Mouse (Mus musculus) left cerebral cortex, postnatal 36 days (tissue): Measurements from ENCODE around the gene Eif2s2. TPM values are rescaled to one million over a fixed set of nuclear protein-coding genes. Genes with fewer than 3 reads are reported as not detected.
"Not testable (repeated sequence)": the region's sequence is repeated elsewhere in the genome, so short reads cannot be mapped to it uniquely, and the experiment has no call there.

Source experiments
- DNase-seq, 2 experiments: peaks; one replicate each; pipeline ENCODE4 v3.0.0; 2021 to 2022; ENCODE audit warnings: low spot score in 2 of 2, mixed read lengths in 1 of 2
- intact Hi-C: fragments of 180-260 bp; cut with DNase I; formaldehyde crosslinking; loops from one replicate; pipeline ENCODE4 v1.15.1; 2025
- total RNA-seq, 2 experiments: library from RNA; stranded (reverse); gene quantifications; 2 replicates each; pipeline ENCODE4 v1.2.3; 2021

Eif2s2 gene
- total RNA-seq, 2 experiments from 2014 or later = 45.5 to 49.9 TPM

DNA sequence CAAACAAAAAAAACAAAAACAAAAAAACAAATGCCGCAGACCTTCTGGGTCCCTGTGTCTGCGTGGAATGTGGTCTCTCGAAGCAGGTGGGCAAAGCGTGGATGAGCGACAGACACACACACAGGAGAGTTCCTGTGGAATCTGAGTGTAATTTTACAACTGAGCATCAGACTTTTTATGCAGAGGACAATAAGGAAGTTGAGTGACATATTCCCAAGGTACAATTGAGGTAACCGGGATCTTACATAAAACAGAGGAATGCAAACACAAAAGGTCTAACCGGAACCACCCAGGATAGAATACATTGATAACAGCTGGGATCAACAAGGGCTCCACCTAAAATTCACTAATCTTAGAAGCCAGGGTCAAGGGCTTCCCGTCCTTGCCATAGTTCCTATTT, 6.3 kb upstream of the Eif2s2 start:
- DNase-seq, intact Hi-C loops: not testable (repeated sequence)

DNA sequence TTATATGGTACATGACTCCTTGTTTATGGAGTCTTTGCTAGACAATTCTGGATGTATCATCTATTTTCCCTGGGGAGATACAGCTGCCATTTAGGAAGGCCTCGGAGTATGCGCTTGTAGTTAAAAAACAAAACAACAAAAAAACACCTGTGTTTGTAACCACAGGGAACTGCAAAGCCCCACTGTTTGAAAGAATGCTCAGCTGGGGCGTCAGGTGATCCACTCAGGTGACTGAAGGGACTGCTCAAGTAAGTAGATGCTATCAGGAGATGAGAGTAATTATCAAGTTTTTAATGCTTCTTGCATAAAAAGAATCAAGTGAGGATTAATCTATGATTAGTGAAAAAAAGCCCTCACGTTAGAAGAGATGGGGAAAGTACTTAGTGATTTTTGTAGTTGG, 813 bp upstream of the Eif2s2 start:
- intact Hi-C loops = loop anchor here (5.0 kb wide), 1 partner anchor 236 kb away; no protein-coding TSS in a partner anchor
- DNase-seq = no peak

DNA sequence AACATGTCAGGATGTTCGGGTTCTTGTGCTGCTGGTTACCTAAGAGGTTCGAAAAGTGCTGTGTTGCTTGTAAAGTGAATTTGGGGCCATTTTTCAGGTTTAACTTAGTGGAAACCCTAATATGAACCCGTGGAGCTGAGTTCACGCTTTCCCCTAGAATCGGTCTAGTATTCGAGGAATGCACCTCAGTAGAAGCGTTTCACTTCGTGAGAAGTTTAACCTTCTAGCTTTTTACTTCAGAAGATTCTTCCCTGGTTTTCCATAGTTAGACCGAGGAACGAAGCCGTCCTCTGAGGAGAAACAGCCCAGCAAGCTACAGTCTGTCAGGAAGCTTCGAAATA, 280 bp upstream of the Eif2s2 start:
- no peak for DNase-seq
- intact Hi-C loops = loop anchor here (5.0 kb wide), 1 partner anchor 236 kb away; no protein-coding TSS in a partner anchor

DNA sequence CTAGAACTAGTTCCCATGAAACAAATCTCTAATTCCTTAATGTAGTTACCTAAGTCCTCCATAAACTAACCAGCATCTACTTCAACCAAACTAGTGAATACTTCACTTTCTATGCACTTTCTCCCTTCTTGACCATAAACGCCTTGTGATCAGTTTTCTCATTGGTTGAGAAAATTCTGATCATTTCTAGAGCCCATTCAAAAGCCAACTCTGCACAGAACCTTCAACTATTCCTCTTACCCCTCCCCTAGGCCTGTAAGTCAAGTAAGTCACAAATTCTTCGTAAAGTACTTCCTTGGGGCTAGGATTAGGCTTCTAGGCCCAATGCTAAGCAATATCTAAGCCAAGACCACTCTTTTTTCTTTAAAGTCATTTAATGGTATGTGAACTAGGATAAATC, 1.1 kb downstream of the Eif2s2 start:
- no peak for DNase-seq
- intact Hi-C loops = loop anchor here (5.0 kb wide), 1 partner anchor 234 kb away; no protein-coding TSS in a partner anchor

DNA sequence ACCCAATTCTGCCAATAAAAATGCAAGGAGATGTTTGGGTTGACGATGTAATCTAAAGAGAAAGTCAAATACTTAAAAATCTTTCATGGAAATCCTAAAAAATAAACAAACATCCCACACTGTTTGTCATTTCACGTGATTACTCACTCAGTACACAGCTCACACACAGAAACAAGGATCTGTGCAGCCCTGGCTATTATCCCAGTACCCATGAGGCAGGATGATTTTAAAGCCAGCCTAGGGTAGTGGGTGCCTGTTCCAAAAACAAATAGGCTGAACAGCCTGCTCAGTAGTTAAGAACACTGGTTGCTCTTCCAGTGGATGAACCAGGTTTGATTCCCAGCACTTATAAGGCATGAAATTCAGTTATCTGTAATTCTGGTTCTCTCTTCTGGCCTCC, 16.1 kb downstream of the Eif2s2 start:
- intact Hi-C loops = no loop called here
- no peak for DNase-seq

DNA sequence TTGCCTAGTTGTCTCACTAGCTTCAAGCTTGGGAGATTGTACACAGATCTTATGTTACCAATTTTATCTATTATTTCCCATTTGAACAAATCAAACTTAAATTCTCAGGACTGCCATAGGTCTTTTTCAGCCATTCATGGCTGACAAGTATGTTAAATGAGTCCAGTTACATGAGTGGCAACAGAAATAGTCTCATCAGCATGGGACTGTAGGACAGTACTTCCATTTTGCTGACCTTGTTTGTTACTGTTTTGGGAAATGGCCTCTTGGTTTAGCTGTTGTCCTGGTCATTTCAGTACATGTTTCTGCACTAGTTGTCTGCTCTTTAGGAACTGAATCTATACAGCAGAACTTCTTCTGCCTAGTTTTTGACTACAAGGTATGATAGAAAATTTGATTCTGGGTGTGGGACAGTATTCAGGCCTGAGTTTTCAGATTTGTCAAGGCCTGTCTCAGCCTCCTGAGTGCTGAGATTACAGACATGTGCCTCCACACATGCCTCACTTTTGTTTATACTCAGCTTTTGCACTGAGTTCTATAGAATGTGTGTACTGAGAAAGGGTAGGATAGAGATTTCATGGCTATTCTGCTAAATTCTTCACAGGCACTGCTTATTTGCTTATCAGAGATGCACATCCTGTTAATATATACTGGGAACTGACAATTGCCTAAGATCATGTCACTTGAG, 22.6 kb downstream of the Eif2s2 start:
- no peak for DNase-seq
- intact Hi-C loops = no loop called here

DNA sequence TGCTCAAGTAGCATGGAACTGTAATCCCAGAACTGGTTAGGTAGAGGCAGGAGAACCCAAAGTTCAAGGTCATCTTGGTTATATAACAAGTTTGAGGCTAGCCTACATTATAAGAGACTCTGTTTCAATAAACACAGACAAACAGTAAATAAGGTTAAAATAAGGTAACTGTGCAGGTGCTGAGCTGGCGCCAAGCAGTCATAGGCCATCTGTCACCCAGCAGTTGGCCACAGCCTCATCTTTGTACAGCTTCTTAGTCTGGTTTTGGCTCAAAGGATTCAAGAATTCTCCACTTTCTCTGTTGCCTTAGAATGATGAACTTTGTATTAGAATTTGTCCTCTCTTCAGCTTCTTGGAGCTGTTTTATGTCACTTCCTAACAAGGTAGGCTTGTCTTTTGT, 24.6 kb downstream of the Eif2s2 start:
- no peak for DNase-seq
- intact Hi-C loops = no loop called here

GRCm38 (mm10) chr2:154865696-154866095, 27.0 kb downstream of the Eif2s2 start:
- intact Hi-C loops = no loop called here
- no peak for DNase-seq

- no peak for DNase-seq
- intact Hi-C loops = no loop called here
These were observed 29.1 kb downstream of the Eif2s2 start for GRCm38 (mm10) chr2:154863672-154864071.

DNA sequence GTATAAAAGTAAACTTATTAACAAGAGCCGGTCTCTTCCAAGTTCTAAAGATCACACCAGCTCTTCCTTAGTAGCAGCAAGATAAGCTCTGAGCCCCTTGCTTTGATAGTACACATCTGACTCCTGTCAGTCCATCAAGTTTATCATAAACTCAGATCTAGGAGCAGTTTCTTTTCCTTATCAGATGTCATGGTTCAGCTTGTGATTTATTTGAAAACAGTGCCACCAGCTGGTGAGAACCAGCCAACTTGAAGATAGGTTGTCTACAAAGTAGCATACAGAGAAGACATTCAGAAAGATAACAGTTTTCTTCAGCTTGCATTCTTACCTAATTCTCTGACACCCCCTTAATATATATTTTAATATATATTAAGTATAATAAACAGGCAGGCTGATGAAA, 37.4 kb downstream of the Eif2s2 start:
- peak in 1 of 2 experiments; percentile 47 for DNase-seq
- intact Hi-C loops = loop anchor here (2.0 kb wide), 2 partner anchors 143 to 153 kb away; no protein-coding TSS in a partner anchor

- intact Hi-C loops = no loop called here
- no peak for DNase-seq
These were observed 44.6 kb downstream of the Eif2s2 start for GRCm38 (mm10) chr2:154848086-154848485.

GRCm38 (mm10) chr2:154836537-154836936, 56.2 kb downstream of the Eif2s2 start:
- intact Hi-C loops = no loop called here
- DNase-seq = no peak

DNA sequence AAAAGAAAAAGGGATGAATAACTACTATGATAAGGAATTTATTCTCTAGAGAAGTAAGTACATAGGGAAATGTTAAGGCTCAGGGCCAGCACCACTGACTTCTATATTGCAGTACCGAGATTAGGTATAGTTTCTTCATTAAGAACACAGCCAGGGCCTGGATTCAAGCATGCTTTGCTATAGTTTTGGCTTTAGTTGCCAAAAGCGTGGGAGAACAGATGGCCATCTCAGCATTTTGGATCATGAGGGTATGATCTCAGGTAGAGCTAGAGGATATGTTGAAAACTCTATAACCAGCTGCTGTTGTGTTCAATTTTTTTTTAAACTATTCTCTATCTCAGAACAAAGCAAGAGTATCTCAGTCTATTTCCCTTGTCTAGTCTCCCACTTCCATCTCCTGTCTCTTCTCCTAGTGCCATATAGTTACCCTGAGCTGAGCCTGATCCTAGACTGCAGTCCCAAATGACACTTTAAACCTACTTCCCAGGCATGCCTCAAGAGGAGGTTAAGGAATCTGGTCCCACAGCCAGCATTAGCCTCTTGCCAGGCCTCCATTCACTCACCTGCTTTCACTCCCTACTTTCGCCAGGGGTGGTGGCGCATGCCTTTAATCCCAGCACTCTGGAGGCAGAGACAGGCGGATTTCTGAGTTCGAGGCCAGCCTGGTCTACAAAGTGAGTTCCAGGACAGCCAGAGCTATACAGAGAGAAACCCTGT, 58.4 kb downstream of the Eif2s2 start:
- intact Hi-C loops = no loop called here
- DNase-seq = no peak

DNA sequence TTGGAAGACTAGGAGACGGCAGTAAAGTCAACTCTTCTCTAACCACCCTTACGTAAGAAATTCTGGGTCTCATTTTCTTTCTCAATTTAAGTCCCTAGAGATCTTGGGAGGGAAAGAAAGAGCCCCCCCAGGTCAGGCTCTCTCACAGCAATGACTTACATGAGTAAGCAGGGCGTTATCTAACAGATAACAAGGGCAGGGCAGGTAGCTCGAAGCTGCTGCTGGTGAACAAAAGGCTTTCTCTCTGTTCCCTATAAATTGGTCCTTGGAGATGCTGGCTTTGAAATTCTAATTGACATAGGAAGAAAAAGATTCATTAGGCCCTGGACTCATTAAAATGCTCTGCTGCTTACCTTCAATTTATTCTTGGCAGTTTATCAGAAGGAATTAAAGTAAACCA, 60.3 kb downstream of the Eif2s2 start:
- intact Hi-C loops = no loop called here
- DNase-seq = no peak

GRCm38 (mm10) chr2:154827521-154827920, 65.2 kb downstream of the Eif2s2 start:
- intact Hi-C loops = no loop called here
- no peak for DNase-seq

- no peak for DNase-seq
- intact Hi-C loops = no loop called here
These were observed 66.6 kb downstream of the Eif2s2 start for GRCm38 (mm10) chr2:154826054-154826538.

Other genes with a start within 250 kb of the Eif2s2 start
- gene Chmp4b, start 241.2 kb downstream of the Eif2s2 start, total RNA-seq = 100 to 1,000 TPM; 202 to 234 TPM
- not detected for gene Gm14214, start 122.9 kb downstream of the Eif2s2 start, total RNA-seq
- gene Raly, start 101.8 kb downstream of the Eif2s2 start, total RNA-seq = 100 to 1,000 TPM in 1 of 2 experiments, 10 to 100 TPM in 1; 99.7 to 112 TPM
- gene a, start 101.5 kb downstream of the Eif2s2 start, total RNA-seq = not detected
- gene Gm14226, start 125.3 kb upstream of the Eif2s2 start, total RNA-seq = under 1 TPM; 0.10 to 0.11 TPM
- 10 to 100 TPM; 12.2 to 14.1 TPM for gene Ahcy, start 181.6 kb upstream of the Eif2s2 start, total RNA-seq
- 10 to 100 TPM; 48.8 to 55.2 TPM for gene Itch, start 240.6 kb upstream of the Eif2s2 start, total RNA-seq